Mouse (Mus musculus): ENCODE results near the gene Kif1a.

Kif1a gene

GRCm38 (mm10) chr1:93020602-93021001 lies 81.1 kb downstream of the Kif1a start:
- DNase-seq (ENCODE audit: extremely low spot score) = no peak

DNA sequence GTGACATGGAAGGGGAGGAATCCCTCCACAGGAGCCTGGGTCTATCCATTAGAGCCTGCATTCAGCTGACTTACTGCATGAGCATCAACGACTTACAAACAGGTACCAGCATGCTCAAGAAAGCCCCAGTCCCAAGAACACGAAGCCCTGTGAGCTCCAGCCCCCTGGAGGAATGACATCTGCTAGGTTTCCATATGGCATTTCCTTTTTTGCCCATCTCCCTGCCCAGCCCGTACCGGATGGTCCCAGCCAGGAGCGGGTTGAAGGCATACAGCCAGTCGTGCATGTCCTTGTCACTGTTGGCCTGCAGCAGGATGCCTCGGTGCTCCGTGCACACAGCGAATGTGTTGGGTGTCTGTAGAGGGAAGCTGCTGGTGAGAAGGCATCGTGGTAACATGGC lies 83.0 kb downstream of the Kif1a start:
- no peak for DNase-seq (ENCODE audit: extremely low spot score)

DNA sequence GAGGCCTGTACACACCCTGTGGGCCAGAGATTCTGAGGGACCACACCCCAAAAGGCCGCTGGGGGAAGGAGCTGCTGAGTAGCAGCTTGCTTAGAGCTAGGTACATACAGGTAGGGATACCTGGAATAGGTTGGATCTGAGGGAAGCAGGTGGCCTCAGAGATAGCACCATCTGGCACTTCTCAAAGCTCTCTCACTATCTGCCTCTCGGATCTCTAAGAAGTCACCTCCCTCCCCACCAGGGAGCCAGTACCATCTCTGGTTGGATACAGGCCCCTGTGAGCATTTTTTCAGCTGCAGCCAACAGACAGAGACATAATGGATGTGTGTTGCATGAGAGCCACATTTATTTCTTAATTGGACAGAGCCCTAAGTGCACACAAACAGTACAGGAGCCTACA lies 86.6 kb downstream of the Kif1a start:
- no peak for DNase-seq (ENCODE audit: extremely low spot score)

DNA sequence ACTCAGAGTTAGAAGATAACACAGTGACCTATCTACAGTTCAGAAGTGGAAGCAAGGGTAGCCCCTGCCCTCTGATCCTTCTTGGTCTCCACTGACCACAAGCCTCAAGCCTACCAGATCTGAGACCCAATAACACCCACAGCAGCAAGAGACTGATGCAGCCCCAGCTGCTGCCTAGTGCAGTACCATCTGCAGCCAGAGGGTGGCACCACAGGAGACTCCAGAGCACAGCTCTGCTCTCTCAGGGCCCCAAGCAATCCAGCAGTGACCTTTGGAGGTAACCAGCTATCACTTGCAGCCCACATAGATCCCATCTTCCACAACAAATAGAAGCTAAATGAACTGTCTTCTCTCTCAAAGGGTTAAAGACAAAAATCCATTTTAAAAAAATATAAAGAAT lies 87.3 kb downstream of the Kif1a start:
- peak; percentile 74 for DNase-seq (ENCODE audit: extremely low spot score)

- DNase-seq (ENCODE audit: extremely low spot score) = no peak
Measured at GRCm38 (mm10) chr1:93013367-93013766, 88.4 kb downstream of the Kif1a start.

DNA sequence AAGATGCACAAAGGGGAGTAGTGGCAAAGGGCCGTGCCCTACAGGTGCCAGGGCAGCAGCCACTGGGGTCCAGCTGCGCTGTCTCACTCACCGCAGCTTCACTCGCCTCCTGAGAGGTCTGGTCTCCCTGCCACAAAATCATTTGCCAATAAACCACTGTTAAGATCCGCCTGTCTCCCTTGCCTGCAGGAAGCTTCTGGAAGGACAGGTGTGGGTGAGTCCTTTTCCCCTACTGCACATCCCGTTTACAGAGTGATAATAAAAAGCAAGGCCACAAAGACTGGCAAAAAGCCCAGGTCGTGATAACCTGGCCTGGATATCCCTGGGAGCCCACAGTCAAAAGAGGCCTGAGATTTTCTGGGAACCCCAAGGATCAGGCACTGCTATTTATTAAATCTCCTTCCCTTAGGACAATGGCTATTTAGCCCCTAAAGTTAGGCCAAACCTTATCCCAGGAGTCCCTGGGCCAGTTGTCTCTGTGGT lies 89.6 kb downstream of the Kif1a start:
- DNase-seq (ENCODE audit: extremely low spot score) = no peak

DNA sequence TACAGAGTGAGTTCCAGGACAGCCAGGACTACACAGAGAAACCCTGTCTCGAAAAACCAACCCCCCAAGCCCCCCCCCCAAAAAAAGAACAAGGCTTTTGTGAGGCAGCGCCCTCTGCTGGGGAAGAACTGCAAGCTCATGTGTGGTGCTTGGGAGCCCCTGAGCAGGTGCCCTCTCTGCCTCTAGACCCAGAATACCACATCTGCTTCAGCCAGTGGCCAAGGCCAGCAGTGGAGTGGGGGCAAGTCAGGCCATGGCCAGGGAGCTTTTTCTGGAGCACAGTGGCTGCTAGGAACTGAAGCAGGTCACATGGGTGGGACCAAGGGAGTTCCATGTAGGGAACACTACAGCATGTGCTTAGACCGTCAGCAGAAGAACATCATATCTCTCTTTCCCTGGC lies 91.0 kb downstream of the Kif1a start:
- peak; percentile 17 for DNase-seq (ENCODE audit: extremely low spot score)

DNA sequence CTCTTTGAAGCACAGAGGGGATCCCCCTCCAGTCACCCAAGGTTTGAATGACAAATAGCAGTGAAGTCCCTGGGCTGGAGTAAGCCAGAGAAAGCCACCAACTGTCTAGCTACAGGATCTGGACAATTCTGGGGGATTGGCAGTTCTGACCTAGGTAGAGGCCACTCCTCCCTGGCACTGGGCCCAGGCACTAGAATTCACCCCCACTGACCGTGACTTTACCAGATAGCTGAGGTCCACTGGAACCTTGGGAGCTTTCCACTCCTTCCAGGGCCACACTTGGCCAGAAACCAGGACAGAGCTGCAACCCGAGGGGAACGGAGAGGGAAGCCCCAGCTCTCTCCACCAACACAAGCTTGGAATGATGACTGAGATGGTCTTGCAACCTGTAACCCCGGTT lies 92.6 kb downstream of the Kif1a start:
- no peak for DNase-seq (ENCODE audit: extremely low spot score)

GRCm38 (mm10) chr1:93006061-93006460 lies 95.7 kb downstream of the Kif1a start, which contains the start of gene Aqp12:
TSS of gene Aqp12 (plus strand) at chr1:93006334.
- no peak for DNase-seq (ENCODE audit: extremely low spot score)

DNA sequence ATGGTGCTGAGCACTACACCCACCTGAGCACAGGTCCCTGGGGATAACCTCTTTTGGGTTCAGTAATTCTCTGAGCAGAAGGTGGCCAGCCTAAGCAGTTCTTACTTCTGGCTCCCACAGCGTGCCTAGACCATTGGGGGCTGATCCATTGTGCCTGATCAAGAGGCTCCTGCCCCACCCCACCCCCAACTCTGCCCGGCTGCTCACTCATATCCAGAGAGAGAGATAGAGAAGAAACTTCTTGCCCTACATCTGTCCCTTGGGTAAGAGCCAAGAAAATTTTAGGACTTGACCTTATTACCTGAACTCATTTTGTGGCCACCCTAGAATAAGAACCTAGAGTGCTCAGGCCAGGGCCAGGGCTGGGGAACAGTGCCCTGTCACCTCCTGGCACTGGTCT lies 108.9 kb downstream of the Kif1a start:
- DNase-seq (ENCODE audit: extremely low spot score) = no peak

DNA sequence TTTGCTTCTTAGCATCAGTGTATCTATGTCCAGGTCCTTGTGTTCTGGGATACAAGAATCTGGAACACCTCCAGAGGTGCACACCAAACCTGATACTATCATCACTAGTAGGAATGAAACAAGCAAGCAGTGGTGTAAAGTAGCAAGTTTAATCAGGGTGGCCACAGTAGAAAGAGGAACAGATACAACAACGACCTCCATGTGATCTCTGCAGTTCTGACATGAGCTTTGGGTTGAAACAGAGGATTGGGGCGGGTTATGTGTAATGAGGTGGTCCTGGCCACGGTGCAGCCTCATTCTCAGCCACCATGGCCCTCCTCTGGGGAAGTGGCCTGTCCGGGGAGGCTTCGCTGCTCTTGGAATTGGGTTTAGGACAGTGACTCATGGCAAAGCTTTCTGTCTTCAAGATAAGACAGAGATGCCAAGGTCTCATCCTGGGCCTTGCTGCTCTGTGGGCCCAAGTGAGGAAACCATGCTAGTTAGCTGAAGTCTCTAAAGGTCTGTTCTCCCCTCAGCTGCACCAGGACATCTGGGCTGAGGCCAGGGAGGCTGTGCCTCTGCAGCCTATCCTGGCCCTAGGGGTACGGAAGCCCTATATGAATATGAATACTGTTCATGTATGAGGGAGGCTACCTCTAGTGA lies 109.4 kb downstream of the Kif1a start:
- no peak for DNase-seq (ENCODE audit: extremely low spot score)

GRCm38 (mm10) chr1:92989891-92990290 lies 111.9 kb downstream of the Kif1a start:
- DNase-seq (ENCODE audit: extremely low spot score) = no peak

DNA sequence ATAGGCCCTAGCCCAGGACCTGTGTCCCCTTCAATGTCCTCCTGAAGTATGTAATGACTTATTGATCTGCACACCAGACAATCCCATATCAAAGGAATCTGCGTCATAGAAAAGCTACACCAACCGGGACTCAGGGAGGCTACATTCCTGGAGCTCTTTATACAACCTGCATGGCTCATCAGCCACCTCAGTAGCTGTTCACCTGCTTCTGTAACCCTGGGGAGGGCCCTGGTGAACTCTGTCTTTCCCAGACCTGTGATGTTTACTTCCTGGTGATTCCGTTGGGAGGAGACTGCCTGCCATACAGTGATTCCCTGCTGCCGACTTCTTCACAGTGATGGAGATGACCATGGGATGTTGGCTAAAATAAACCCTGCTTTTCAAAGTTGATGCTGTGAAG lies 112.9 kb downstream of the Kif1a start:
- no peak for DNase-seq (ENCODE audit: extremely low spot score)

- DNase-seq (ENCODE audit: extremely low spot score) = no peak
Measured at GRCm38 (mm10) chr1:92984999-92985398, 116.8 kb downstream of the Kif1a start.

GRCm38 (mm10) chr1:92982931-92983605 lies 118.7 kb downstream of the Kif1a start:
- no peak for DNase-seq (ENCODE audit: extremely low spot score)

DNA sequence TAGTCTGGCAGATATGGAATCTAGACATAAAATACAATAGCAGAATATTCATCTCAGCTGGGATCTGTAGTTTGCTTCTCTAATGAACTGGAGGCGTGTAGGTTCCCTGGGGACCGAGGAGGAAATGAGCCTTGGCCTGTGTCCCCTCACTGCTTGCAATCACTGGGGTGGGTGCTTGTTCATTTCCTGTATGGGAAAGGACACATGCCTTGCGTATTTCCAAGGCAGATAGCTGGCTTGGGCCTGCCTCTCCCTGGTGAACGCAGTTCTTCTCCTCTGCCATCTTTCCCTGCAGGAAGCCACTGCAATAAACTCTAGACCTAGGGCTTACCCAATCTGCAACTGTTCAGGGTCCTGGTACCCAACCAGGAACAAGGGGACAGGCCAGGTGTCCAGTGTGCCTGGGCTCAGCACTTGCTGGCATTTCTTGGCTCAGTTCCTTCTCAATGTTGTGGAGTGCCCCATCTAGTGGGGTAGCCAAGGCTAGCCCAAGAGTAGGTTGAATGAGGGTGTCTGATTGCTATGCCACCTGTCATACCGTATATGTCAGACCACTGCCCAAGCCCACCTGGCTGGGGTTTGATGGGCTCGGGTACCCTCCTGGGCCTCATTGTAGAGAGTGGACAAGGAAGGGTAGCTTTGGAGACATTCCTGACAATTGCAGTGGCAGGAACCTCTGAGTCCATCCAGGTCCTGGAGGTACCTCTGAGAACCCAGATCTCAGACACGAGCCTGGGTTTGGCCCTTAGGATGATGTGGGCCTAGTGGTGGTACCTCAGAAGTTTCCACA lies 120.5 kb downstream of the Kif1a start:
- DNase-seq (ENCODE audit: extremely low spot score) = no peak

DNA sequence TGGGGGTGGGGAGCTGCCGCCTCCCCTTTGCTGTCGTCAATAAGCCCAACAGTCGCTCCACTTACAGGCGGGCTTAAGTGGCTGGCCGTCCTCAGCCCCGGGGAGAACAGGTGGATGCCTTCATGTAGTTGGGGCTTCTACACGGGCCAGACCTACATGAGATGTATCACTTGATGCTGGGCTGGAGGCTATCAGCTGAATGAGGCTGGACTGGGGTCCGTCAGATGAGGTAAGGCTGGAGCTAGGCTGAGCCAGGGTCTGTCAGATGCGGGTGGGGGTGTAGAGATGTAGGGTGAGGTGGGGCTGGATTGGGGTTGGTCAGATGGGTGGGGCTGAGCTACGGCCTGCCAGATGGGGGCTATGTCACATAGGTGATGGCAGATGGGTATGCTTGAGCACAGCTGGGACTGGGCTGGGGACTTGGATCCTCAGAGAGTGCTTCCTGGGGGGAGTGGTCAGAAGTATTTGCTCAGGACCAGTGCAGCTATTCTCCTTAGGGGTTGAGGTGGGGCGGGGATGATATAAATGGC lies 122.6 kb downstream of the Kif1a start:
- no peak for DNase-seq (ENCODE audit: extremely low spot score)

GRCm38 (mm10) chr1:92978645-92979044 lies 123.1 kb downstream of the Kif1a start:
- DNase-seq (ENCODE audit: extremely low spot score) = no peak

- peak; percentile 4 for DNase-seq (ENCODE audit: extremely low spot score)
Measured at GRCm38 (mm10) chr1:92976141-92976566, 125.6 kb downstream of the Kif1a start.

DNA sequence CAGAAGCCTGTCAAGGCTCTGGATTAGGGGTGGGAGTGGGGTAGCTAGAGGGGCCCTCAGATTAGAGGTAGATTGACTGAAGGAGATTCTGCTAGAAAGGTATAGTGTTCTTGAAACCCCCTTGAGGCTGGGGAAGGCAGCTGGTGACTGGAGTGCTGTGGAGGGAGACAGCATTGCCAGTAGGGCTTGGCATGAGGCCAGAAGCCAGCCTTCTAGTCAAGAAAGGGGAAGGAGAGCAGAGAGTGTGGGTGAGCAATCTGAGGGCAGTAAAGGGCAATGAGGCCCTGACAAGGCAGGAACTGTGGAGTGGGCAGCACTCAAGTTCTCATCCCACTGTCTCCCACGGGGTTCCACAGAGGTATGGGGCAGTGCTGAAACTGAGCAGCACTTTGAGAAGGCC lies 128.9 kb downstream of the Kif1a start:
- no peak for DNase-seq (ENCODE audit: extremely low spot score)

DNA sequence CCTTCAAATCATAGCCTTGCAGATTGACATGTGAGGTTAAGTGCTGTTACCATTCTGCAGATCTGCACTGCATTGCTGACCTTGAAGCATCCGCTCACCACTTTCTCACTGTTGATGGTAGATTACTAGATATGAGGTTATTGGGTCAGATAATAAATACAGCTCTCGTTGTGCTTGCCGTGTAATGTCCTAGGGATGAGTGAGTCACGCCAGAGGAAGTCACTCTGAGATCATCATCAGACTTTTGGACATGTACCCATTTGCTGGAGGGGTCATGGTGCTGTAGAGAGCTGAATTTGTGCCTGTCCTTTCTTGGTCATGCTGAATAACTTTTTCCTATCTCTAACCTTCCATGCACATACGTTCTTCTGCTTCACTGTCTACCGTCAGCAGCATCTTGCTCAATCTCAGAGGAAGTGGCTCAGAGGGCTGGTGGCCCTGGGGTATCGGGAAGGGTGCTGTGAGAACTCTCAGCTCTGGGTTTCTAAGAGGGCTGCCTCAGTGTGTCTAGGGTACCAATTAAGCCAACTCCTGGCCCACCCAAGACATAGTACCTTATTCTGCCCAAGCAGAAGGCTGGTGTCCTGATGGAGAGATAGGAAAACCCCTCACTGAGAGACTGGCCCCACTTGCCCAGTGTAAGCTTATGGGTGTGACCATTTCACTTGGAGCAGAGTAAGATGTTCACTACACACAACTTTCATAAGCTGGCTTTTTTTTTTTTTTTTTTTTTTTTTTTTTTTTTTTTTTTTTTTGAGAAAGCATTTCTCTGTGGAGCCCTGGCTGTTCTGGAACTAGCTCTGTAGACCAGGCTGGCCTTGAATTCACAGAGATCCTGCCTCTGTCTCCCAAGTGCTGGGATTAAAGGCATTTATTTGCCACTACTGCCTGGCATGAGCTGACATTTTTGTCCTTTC lies 129.6 kb downstream of the Kif1a start:
- DNase-seq (ENCODE audit: extremely low spot score) = no peak
